Mouse (Mus musculus) adrenal gland, postnatal 4 days (tissue): Measurements from ENCODE around the gene Prss54. TPM values are rescaled to one million over a fixed set of nuclear protein-coding genes. Genes with fewer than 3 reads are reported as not detected.
A peak's percentile ranks its signal among the peaks of the same experiment; 100 is the strongest.

Experiments
- DNase-seq, 2 experiments: peaks; one replicate each; pipeline ENCODE4 v3.0.0; 2021 to 2022; ENCODE audit warnings: low spot score in 2 of 2, mixed read lengths in 2 of 2
- total RNA-seq, 2 experiments: library from RNA; stranded (reverse); gene quantifications; 2 replicates each; pipeline ENCODE4 v1.2.3; 2021

The Prss54 gene
- total RNA-seq, 2 experiments from 2014 or later = not detected

- no peak for DNase-seq
Observed at GRCm38 (mm10) chr8:95551577-95551976, 24.6 kb downstream of the Prss54 start.

GRCm38 (mm10) chr8:95549871-95550829 is 26.0 kb downstream of the Prss54 start:
- DNase-seq = no peak

GRCm38 (mm10) chr8:95547931-95548330 is 28.2 kb downstream of the Prss54 start:
- DNase-seq = no peak

GRCm38 (mm10) chr8:95546986-95547385 is 29.2 kb downstream of the Prss54 start:
- DNase-seq = no peak

GRCm38 (mm10) chr8:95545815-95546214 is 30.3 kb downstream of the Prss54 start:
- DNase-seq = no peak

GRCm38 (mm10) chr8:95543065-95543464 is 33.1 kb downstream of the Prss54 start:
- no peak for DNase-seq

GRCm38 (mm10) chr8:95542191-95542590 is 33.9 kb downstream of the Prss54 start:
- no peak for DNase-seq

- DNase-seq = no peak
Observed at GRCm38 (mm10) chr8:95539487-95539886, 36.7 kb downstream of the Prss54 start.

- DNase-seq = peak; percentile 42 to 50
Observed at GRCm38 (mm10) chr8:95533584-95534387, 42.4 kb downstream of the Prss54 start, which contains the start of gene Ccdc113. Gene Ccdc113, plus strand, starts transcription at chr8:95534085.

GRCm38 (mm10) chr8:95532206-95532605 is 43.9 kb downstream of the Prss54 start:
- no peak for DNase-seq

- DNase-seq = no peak
Observed at GRCm38 (mm10) chr8:95528750-95529310, 47.3 kb downstream of the Prss54 start.

GRCm38 (mm10) chr8:95528194-95528593 is 47.9 kb downstream of the Prss54 start:
- no peak for DNase-seq

GRCm38 (mm10) chr8:95523991-95524390 is 52.1 kb downstream of the Prss54 start:
- no peak for DNase-seq

- no peak for DNase-seq
Observed at GRCm38 (mm10) chr8:95516928-95517327, 59.2 kb downstream of the Prss54 start.

GRCm38 (mm10) chr8:95513219-95513618 is 62.9 kb downstream of the Prss54 start:
- DNase-seq = no peak

GRCm38 (mm10) chr8:95512257-95512656 is 63.9 kb downstream of the Prss54 start:
- DNase-seq = no peak

Other genes with a start within 250 kb of the Prss54 start
- gene Zfp319, start 244.4 kb downstream of the Prss54 start, total RNA-seq = 10 to 100 TPM; 15.9 to 16.7 TPM
- gene Usb1, start 244.1 kb downstream of the Prss54 start, total RNA-seq = 10 to 100 TPM; 25.2 to 28.5 TPM
- 10 to 100 TPM; 25.3 to 30.8 TPM for gene Mmp15, start 224.1 kb downstream of the Prss54 start, total RNA-seq
- gene Cfap20, start 141.5 kb downstream of the Prss54 start, total RNA-seq = 10 to 100 TPM; 93.7 to 97.4 TPM
- 10 to 100 TPM; 84.9 to 89.1 TPM for gene Csnk2a2, start 86.3 kb downstream of the Prss54 start, total RNA-seq
- 1 to 10 TPM; 1.4 to 2.4 TPM for gene Ccdc113, start 42.3 kb downstream of the Prss54 start, total RNA-seq
- gene Gins3, start 57.1 kb upstream of the Prss54 start, total RNA-seq = 1 to 10 TPM; 5.7 to 6.2 TPM
- gene Ndrg4, start 100.6 kb upstream of the Prss54 start, total RNA-seq = 10 to 100 TPM; 31.5 to 43.8 TPM
- gene Setd6, start 139.5 kb upstream of the Prss54 start, total RNA-seq = 10 to 100 TPM; 26.0 to 28.7 TPM
- 100 to 1,000 TPM; 193 to 230 TPM for gene Cnot1, start 231.1 kb upstream of the Prss54 start, total RNA-seq
- gene Sap18b, start 249.0 kb upstream of the Prss54 start, total RNA-seq = 100 to 1,000 TPM; 175 to 183 TPM